Mouse (Mus musculus) spleen, adult 2 months (tissue): ENCODE measurements around the gene Gm20388.

Experiments used
- CTCF ChIP-seq: fragments of 200-500 bp; IDR thresholded peaks from 2 replicates; pipeline ENCODE4 v1.5.1; 2011; ENCODE audit warnings: mild to moderate bottlenecking, inconsistent platforms; ENCODE audit not compliant: insufficient read depth, insufficient read length, insufficient replicate concordance; ENCODE audit errors: extremely low read depth
- POLR2A ChIP-seq: fragments of 200-500 bp; IDR thresholded peaks from 2 replicates; pipeline ENCODE4 v1.6.1; 2011; ENCODE audit warnings: low read depth, low read length, inconsistent platforms

DNA sequence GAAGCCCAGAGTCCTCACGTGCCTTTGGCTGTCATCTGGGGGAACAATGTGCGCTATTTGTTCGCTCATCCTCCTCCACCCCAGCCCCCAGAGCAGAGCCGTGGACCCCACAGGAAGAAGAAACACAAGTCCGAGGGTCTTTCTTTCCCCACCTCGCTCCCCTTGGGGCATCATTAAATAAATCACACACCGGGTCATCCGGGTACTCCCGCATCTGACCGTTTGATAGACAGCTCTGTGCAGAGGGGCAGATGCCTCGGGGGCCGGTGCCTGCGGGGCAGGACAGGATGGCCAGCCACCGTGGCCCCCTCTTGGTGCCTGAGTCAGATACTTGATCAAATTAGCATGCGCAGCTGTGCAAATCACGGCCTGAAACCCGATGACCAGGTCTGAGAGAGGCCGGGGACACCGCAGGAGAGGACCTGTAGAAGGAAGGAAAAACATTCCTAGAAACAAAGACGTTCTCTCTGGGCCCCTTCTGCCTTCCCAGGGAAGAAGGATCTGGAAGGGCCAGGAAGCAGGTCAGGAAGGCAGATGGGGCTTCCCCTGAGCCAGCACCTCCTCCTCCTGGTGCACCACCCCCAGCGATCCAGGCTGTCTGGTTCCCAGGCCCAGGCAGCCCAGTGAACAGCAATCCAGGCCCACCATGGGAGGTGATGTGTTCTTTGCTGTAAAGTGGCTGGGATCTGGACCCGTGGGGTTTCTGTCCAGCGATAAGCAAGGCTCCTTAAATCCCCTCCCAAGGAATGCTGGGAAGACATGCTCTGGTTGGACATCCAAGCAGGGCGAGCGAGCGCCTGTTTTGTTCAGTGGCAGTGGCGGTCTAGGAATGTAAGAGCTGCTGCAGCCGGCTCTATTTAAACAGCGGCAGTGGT is 1383.8 kb downstream of the Gm20388 start:
- no peak for TF ChIP-seq CTCF
- no peak for TF ChIP-seq POLR2A
